Mouse (Mus musculus) MEL (cell line): ENCODE measurements around the gene Ntmt1. TPM values are rescaled to one million over a fixed set of nuclear protein-coding genes. Genes with fewer than 3 reads are reported as not detected.

Source experiments
- DNase-seq: peaks from one replicate; pipeline ENCODE4 v3.0.0; 2011; ENCODE audit warnings: low read depth, low spot score
- H3K27ac ChIP-seq: 2 replicates; pipeline ENCODE4 v1.5.1; 2012; ENCODE audit warnings: low read depth, mild to moderate bottlenecking, control low read depth, low read length, moderate library complexity; ENCODE audit not compliant: control insufficient read depth
- H3K27me3 ChIP-seq, 2 experiments: fragments of 150-350 bp in 1 of 2; sonication (generic) in 1 of 2; 2 replicates each; pipeline ENCODE4 v1.6.1; 2012; ENCODE audit warnings: low read length in 2 of 2, mild to moderate bottlenecking in 2 of 2, improper control_type of control experiment in 1 of 2, moderate library complexity in 1 of 2; ENCODE audit not compliant: insufficient read depth in 2 of 2, control insufficient read depth in 1 of 2
- H3K36me3 ChIP-seq, 2 experiments: 2 replicates each; pipeline ENCODE4 v1.6.1; 2012 to 2014; ENCODE audit warnings: low read length in 2 of 2, improper control_type of control experiment in 1 of 2, inconsistent platforms in 1 of 2, mild to moderate bottlenecking in 1 of 2; ENCODE audit not compliant: insufficient read depth in 2 of 2, control insufficient read depth in 1 of 2
- H3K4me1 ChIP-seq, 2 experiments: fragments of 150-350 bp in 1 of 2; sonication (generic) in 1 of 2; 2 replicates each; pipeline ENCODE4 v1.6.1; 2012; ENCODE audit warnings: low read length in 2 of 2, improper control_type of control experiment in 1 of 2, mild to moderate bottlenecking in 1 of 2; ENCODE audit not compliant: insufficient read depth in 2 of 2, control insufficient read depth in 1 of 2
- H3K4me3 ChIP-seq, 2 experiments: fragments of 150-350 bp in 1 of 2; sonication (generic) in 1 of 2; 2 replicates each; pipeline ENCODE4 v1.5.1; 2012; ENCODE audit warnings: low read depth in 2 of 2, low read length in 2 of 2, mild to moderate bottlenecking in 2 of 2, moderate library complexity in 2 of 2, control low read depth in 1 of 2, improper control_type of control experiment in 1 of 2; ENCODE audit not compliant: control insufficient read depth in 1 of 2, insufficient read depth in 1 of 2
- H3K79me2 ChIP-seq: 2 replicates; pipeline ENCODE4 v1.6.1; 2012; ENCODE audit warnings: mild to moderate bottlenecking, low read length, moderate library complexity; ENCODE audit not compliant: control insufficient read depth, poor library complexity, insufficient read depth
- H3K9ac ChIP-seq: 2 replicates; pipeline ENCODE4 v1.6.1; 2012; ENCODE audit warnings: low read depth, mild to moderate bottlenecking, control low read depth, low read length, moderate library complexity; ENCODE audit not compliant: control insufficient read depth, poor library complexity, severe bottlenecking
- H3K9me3 ChIP-seq: fragments of 150-350 bp; sonication (generic); replicated peaks from 2 replicates; pipeline ENCODE4 v1.6.1; 2012; ENCODE audit warnings: mild to moderate bottlenecking, low read length, improper control_type of control experiment, moderate library complexity; ENCODE audit not compliant: insufficient read depth
- CHD1 ChIP-seq: IDR thresholded peaks from 2 replicates; pipeline ENCODE4 v1.6.1; 2012; ENCODE audit warnings: low read depth, mild to moderate bottlenecking, inconsistent platforms, low read length, improper control_type of control experiment
- E2F4 ChIP-seq: IDR thresholded peaks from 2 replicates; pipeline ENCODE4 v1.6.1; 2011; ENCODE audit warnings: low read depth, low read length, improper control_type of control experiment, borderline replicate concordance
- ETS1 ChIP-seq: IDR thresholded peaks from 2 replicates; pipeline ENCODE4 v1.6.1; 2012; ENCODE audit warnings: low read depth, mild to moderate bottlenecking, inconsistent platforms, low read length, improper control_type of control experiment, moderate library complexity
- GATA1 ChIP-seq: IDR thresholded peaks from 2 replicates; pipeline ENCODE4 v1.6.1; 2011; ENCODE audit warnings: low read depth, low read length, improper control_type of control experiment
- HCFC1 ChIP-seq: IDR thresholded peaks from 2 replicates; pipeline ENCODE4 v1.6.1; 2012; ENCODE audit warnings: low read depth, mild to moderate bottlenecking, inconsistent platforms, low read length, improper control_type of control experiment, moderate library complexity
- JUND ChIP-seq: IDR thresholded peaks from 2 replicates; pipeline ENCODE4 v1.6.1; 2011; ENCODE audit warnings: low read depth, mild to moderate bottlenecking, improper control_type of control experiment, low read length
- KAT2A ChIP-seq: conservative IDR thresholded peaks from 2 replicates; pipeline ENCODE4 v1.6.1; 2012; ENCODE audit warnings: low read depth, low read length, improper control_type of control experiment, inconsistent platforms
- MAX ChIP-seq: IDR thresholded peaks from 2 replicates; pipeline ENCODE4 v1.6.1; 2011; ENCODE audit warnings: low read length, improper control_type of control experiment
- MXI1 ChIP-seq: IDR thresholded peaks from 2 replicates; pipeline ENCODE4 v1.6.1; 2011; ENCODE audit warnings: mild to moderate bottlenecking, low read depth, low read length, improper control_type of control experiment
- MYB ChIP-seq: IDR thresholded peaks from 2 replicates; pipeline ENCODE4 v1.6.1; 2011; ENCODE audit warnings: mild to moderate bottlenecking, low read depth, low read length, improper control_type of control experiment
- NRF1 ChIP-seq: IDR thresholded peaks from 2 replicates; pipeline ENCODE4 v1.6.1; 2014; ENCODE audit warnings: low read depth, mild to moderate bottlenecking, inconsistent platforms, low read length, improper control_type of control experiment, moderate library complexity; ENCODE audit not compliant: poor library complexity, insufficient read depth, severe bottlenecking
- POLR2AphosphoS2 ChIP-seq: IDR thresholded peaks from 2 replicates; pipeline ENCODE4 v1.6.1; 2011; ENCODE audit warnings: low read length, improper control_type of control experiment
- POLR2AphosphoS5 ChIP-seq: IDR thresholded peaks from 2 replicates; pipeline ENCODE4 v1.6.1; 2012; ENCODE audit warnings: low read depth, borderline replicate concordance, mild to moderate bottlenecking, inconsistent platforms, low read length, moderate library complexity, mixed read lengths
- RAD21 ChIP-seq: IDR thresholded peaks from 2 replicates; pipeline ENCODE4 v1.6.1; 2011; ENCODE audit warnings: mild to moderate bottlenecking, low read depth, low read length, improper control_type of control experiment
- TAL1 ChIP-seq: IDR thresholded peaks from 2 replicates; pipeline ENCODE4 v1.6.1; 2012; ENCODE audit warnings: mild to moderate bottlenecking, inconsistent platforms, low read length, moderate library complexity, mixed read lengths
- USF2 ChIP-seq, 2 experiments: IDR thresholded peaks; 2 replicates each; pipeline ENCODE4 v1.6.1; 2011 to 2012; ENCODE audit warnings: improper control_type of control experiment in 2 of 2, low read length in 2 of 2, borderline replicate concordance in 1 of 2, inconsistent platforms in 1 of 2, low read depth in 1 of 2, mild to moderate bottlenecking in 1 of 2; ENCODE audit not compliant: insufficient read depth in 1 of 2
- ZC3H11A ChIP-seq: IDR thresholded peaks from 2 replicates; pipeline ENCODE4 v1.6.1; 2012; ENCODE audit warnings: low read depth, mild to moderate bottlenecking, inconsistent platforms, low read length, improper control_type of control experiment
- ZKSCAN1 ChIP-seq: IDR thresholded peaks from 2 replicates; pipeline ENCODE4 v1.6.1; 2012; ENCODE audit warnings: low read depth, mild to moderate bottlenecking, inconsistent platforms, low read length, improper control_type of control experiment, moderate library complexity
- ZNF384 ChIP-seq: IDR thresholded peaks from 2 replicates; pipeline ENCODE4 v1.6.1; 2012; ENCODE audit warnings: low read depth, mild to moderate bottlenecking, inconsistent platforms, low read length, improper control_type of control experiment
- polyA plus RNA-seq, 2 experiments: library from polyadenylated mRNA; stranded (reverse) in 1 of 2; unstranded in 1 of 2; fragments of >175 nt in 1 of 2; fragments of >200 nt in 1 of 2; gene quantifications; 2 replicates each; pipeline versions ENCODE4 v1.2.1 to v1.2.4; 2012; ENCODE audit warnings: low replicate concordance in 2 of 2, low read depth in 1 of 2; ENCODE audit not compliant: insufficient read length in 2 of 2, insufficient read depth in 1 of 2, missing spikeins in 1 of 2
- total RNA-seq: library from RNA; depleted of rRNA; stranded (reverse); fragments of 300-350 nt; gene quantifications from 2 replicates; pipeline ENCODE4 v1.2.3, GENCODE M21; 2012

The Ntmt1 gene
- total and polyA plus RNA-seq, 3 experiments = 58.9 to 83.2 TPM; not detected in 1

GRCm38 (mm10) chr2:30759088-30759374 lies 48.6 kb upstream of the Ntmt1 start:
- Histone ChIP-seq H3K9ac (no peak overlapping the region), H3K9me3 (no peaks in the 10 kb centered on the region), H3K4me1 (peaks cover 0 to 12% of the 10 kb centered on the region in 2 experiments; a peak in 2 of 4 replicates), H3K4me3 (no peak overlapping the region), H3K27ac (no peak overlapping the region), H3K27me3 (peaks cover 0 to 1% of the 10 kb centered on the region in 2 experiments; a peak in 3 of 4 replicates), H3K79me2 (no peaks in the 10 kb centered on the region), H3K36me3 (no peaks in the 10 kb centered on the region)
- DNase-seq = no peak
- TF ChIP-seq MAX = no peak
- no peak for TF ChIP-seq RAD21
- TF ChIP-seq JUND = no peak
- no peak for TF ChIP-seq HCFC1
- no peak for TF ChIP-seq E2F4
- TF ChIP-seq POLR2AphosphoS2 = no peak
- TF ChIP-seq MXI1 = no peak

GRCm38 (mm10) chr2:30759442-30759841 lies 48.2 kb upstream of the Ntmt1 start:
- H3K27ac ChIP-seq = no peak overlapping the region
- no peak overlapping the region for H3K4me3 ChIP-seq
- H3K9ac ChIP-seq = no peak overlapping the region
- H3K4me1 ChIP-seq = peaks cover 0 to 12% of the 10 kb centered on the region in 2 experiments; a peak in 2 of 4 replicates
- no peaks in the 10 kb centered on the region for H3K79me2 ChIP-seq
- TF ChIP-seq TAL1 (no peak), USF2 (IDR thresholded peaks at IDR 0.05; ENCODE audit: borderline replicate concordance in 1 of 2, insufficient read depth in 1 of 2, low read depth in 1 of 2, low read length in 2 of 2) (no peak), ETS1 (no peak), MYB (no peak), POLR2AphosphoS5 (no peak), ZKSCAN1 (no peak), MAX (no peak), CHD1 (no peak), KAT2A (no peak), RAD21 (no peak), NRF1 (no peak), ZNF384 (no peak), ZC3H11A (no peak), GATA1 (no peak)
- peaks cover 0 to 1% of the 10 kb centered on the region in 2 experiments; a peak in 3 of 4 replicates for H3K27me3 ChIP-seq
- no peaks in the 10 kb centered on the region for H3K36me3 ChIP-seq
- no peak for DNase-seq
- no peaks in the 10 kb centered on the region for H3K9me3 ChIP-seq
